Mouse (Mus musculus) intestine, embryonic 14.5 days (tissue): ENCODE data around the gene Ly6g6d. TPM values are rescaled to one million over a fixed set of nuclear protein-coding genes. Genes with fewer than 3 reads are reported as not detected.

Experiments used
- ATAC-seq: fragments of 200-750 bp; cut with Nextera tagmentation; replicated peaks from 2 replicates; pipeline ENCODE4 v1.8.0; 2017; ENCODE audit warnings: low read depth, moderate number of reproducible peaks, moderate TSS enrichment, moderate library complexity; ENCODE audit not compliant: low FRiP score, low TSS enrichment
- DNase-seq: peaks from one replicate; pipeline ENCODE4 v3.0.0-alpha.2; 2018; ENCODE audit warnings: low spot score
- H3K27ac ChIP-seq: fragments of 300-500 bp; sonication (generic); 2 replicates; pipeline ENCODE4 v1.5.1; 2014; ENCODE audit warnings: low read depth, mild to moderate bottlenecking, control low read depth
- H3K27me3 ChIP-seq: fragments of 300-500 bp; sonication (generic); replicated peaks from 2 replicates; pipeline ENCODE4 v1.6.1; 2014; ENCODE audit warnings: low read length, control low read depth; ENCODE audit not compliant: control insufficient read depth, insufficient read depth
- H3K36me3 ChIP-seq: fragments of 300-500 bp; sonication (generic); 2 replicates; pipeline ENCODE4 v1.6.1; 2014; ENCODE audit warnings: low read length, control low read depth; ENCODE audit not compliant: control insufficient read depth, insufficient read depth
- H3K4me1 ChIP-seq: fragments of 300-500 bp; sonication (generic); replicated peaks from 2 replicates; pipeline ENCODE4 v1.6.1; 2014; ENCODE audit warnings: low read length, control low read depth, mixed read lengths; ENCODE audit not compliant: control insufficient read depth, insufficient read depth
- H3K4me2 ChIP-seq: fragments of 300-500 bp; sonication (generic); 2 replicates; pipeline ENCODE4 v1.6.1; 2014; ENCODE audit warnings: low read length
- H3K4me3 ChIP-seq: fragments of 300-500 bp; sonication (generic); 2 replicates; pipeline ENCODE4 v1.5.1; 2014; ENCODE audit warnings: low read depth, low read length, control low read depth, mixed read lengths
- H3K9ac ChIP-seq: fragments of 300-500 bp; sonication (generic); 2 replicates; pipeline ENCODE4 v1.6.1; 2014; ENCODE audit warnings: mild to moderate bottlenecking, low read length
- H3K9me3 ChIP-seq: fragments of 300-500 bp; sonication (generic); 2 replicates; pipeline ENCODE4 v1.6.1; 2016; ENCODE audit warnings: low read length, control low read depth; ENCODE audit not compliant: control insufficient read depth
- WGBS: fragments of 180-500 bp; shearing (Covaris S2); extraction: QIAGEN DNeasy Blood & Tissue Kit; methylation state at CpG from one replicate; pipeline ENCODE4 v1.1.7; 2014; 5-methylcytosine and 5-hydroxymethylcytosine counted together
- polyA plus RNA-seq: library from polyadenylated mRNA; unstranded; fragments of >200 nt; fragmentation: Nextera tagmentation; extraction: Ambion mirVana; gene quantifications from 2 replicates; pipeline ENCODE4 v1.2.1, GENCODE M21; 2014

Ly6g6d gene
- polyA plus RNA-seq, 1 experiment from 2014 or later: 5.0 TPM

GRCm38 (mm10) chr17:35021842-35022477 lies 55.9 kb downstream of the Ly6g6d start:
- 37% methylated on average over 6 of the region's 6 CpGs for WGBS
- Histone ChIP-seq H3K27ac (peak overlapping the region; percentile 40; the same call in 1 of the 2 replicates), H3K4me3 (no peak overlapping the region), H3K9me3 (no peaks in the 10 kb centered on the region), H3K4me2 (no peak overlapping the region), H3K9ac (no peak overlapping the region), H3K4me1 (peaks cover 10% of the 10 kb centered on the region; the same call in 1 of the 2 replicates), H3K36me3 (0 out of 2 replicates have a peak, but pooled peaks cover 2% of the 10 kb centered on the region), H3K27me3 (no peaks in the 10 kb centered on the region)
- no peak for DNase-seq
- no peak for ATAC-seq

Other genes starting within 250 kb of the Ly6g6d start
- gene Stk19, start 241.1 kb downstream of the Ly6g6d start, polyA plus RNA-seq: 22.0 and 25.8 TPM in 2 replicates
- gene Dxo, start 241.0 kb downstream of the Ly6g6d start, polyA plus RNA-seq: 58.2 and 63.4 TPM in 2 replicates
- gene Skiv2l, start 227.9 kb downstream of the Ly6g6d start, polyA plus RNA-seq: 42.0 and 45.9 TPM in 2 replicates
- 121 and 123 TPM in 2 replicates for gene Nelfe, start 227.7 kb downstream of the Ly6g6d start, polyA plus RNA-seq
- gene Cfb, start 215.5 kb downstream of the Ly6g6d start, polyA plus RNA-seq: 19.4 and 24.2 TPM in 2 replicates
- 1.4 and 1.6 TPM in 2 replicates for gene Zbtb12, start 198.6 kb downstream of the Ly6g6d start, polyA plus RNA-seq
- gene Gm20547, start 196.0 kb downstream of the Ly6g6d start, polyA plus RNA-seq: not detected in 2 replicates
- gene C2, start 179.8 kb downstream of the Ly6g6d start, polyA plus RNA-seq: 6.8 and 7.5 TPM in 2 replicates
- gene Ehmt2, start 179.6 kb downstream of the Ly6g6d start, polyA plus RNA-seq: 73.4 and 75.2 TPM in 2 replicates
- gene Slc44a4, start 163.6 kb downstream of the Ly6g6d start, polyA plus RNA-seq: 25.4 and 28.4 TPM in 2 replicates
- 40.1 and 42.8 TPM in 2 replicates for gene Neu1, start 146.8 kb downstream of the Ly6g6d start, polyA plus RNA-seq
- 0.24 and 0.46 TPM in 2 replicates for gene Hspa1b, start 118.8 kb downstream of the Ly6g6d start, polyA plus RNA-seq
- gene Gm20481, start 108.2 kb downstream of the Ly6g6d start, polyA plus RNA-seq: not detected in 2 replicates
- gene Hspa1a, start 105.9 kb downstream of the Ly6g6d start, polyA plus RNA-seq: 3.5 and 4.5 TPM in 2 replicates
- gene Hspa1l, start 105.4 kb downstream of the Ly6g6d start, polyA plus RNA-seq: 0.53 and 1.2 TPM in 2 replicates
- 216 and 228 TPM in 2 replicates for gene Lsm2, start 96.2 kb downstream of the Ly6g6d start, polyA plus RNA-seq
- 119 and 133 TPM in 2 replicates for gene Vars, start 77.1 kb downstream of the Ly6g6d start, polyA plus RNA-seq
- 0.19 and 0.26 TPM in 2 replicates for gene Vwa7, start 61.5 kb downstream of the Ly6g6d start, polyA plus RNA-seq
- gene Sapcd1, start 50.0 kb downstream of the Ly6g6d start, polyA plus RNA-seq: 20.7 and 21.5 TPM in 2 replicates
- gene Msh5, start 31.3 kb downstream of the Ly6g6d start, polyA plus RNA-seq: 3.6 and 3.9 TPM in 2 replicates
- 113 and 141 TPM in 2 replicates for gene Clic1, start 28.1 kb downstream of the Ly6g6d start, polyA plus RNA-seq
- gene Ddah2, start 19.0 kb downstream of the Ly6g6d start, polyA plus RNA-seq: 278 and 333 TPM in 2 replicates
- gene Ly6g6c, start 12.7 kb downstream of the Ly6g6d start, polyA plus RNA-seq: not detected in 2 replicates
- gene Mpig6b, start 11.9 kb downstream of the Ly6g6d start, polyA plus RNA-seq: 0.55 and 0.81 TPM in 2 replicates
- 1.3 and 2.8 TPM in 2 replicates for gene Ly6g6e, start 1.2 kb downstream of the Ly6g6d start, polyA plus RNA-seq
- 0.27 TPM in 1 of 2 replicates, not detected in the other for gene Ly6g6f, start 7.5 kb upstream of the Ly6g6d start, polyA plus RNA-seq
- gene Abhd16a, start 11.2 kb upstream of the Ly6g6d start, polyA plus RNA-seq: 86.4 and 91.0 TPM in 2 replicates
- gene Ly6g5c, start 30.2 kb upstream of the Ly6g6d start, polyA plus RNA-seq: not detected in 2 replicates
- 0.64 and 0.75 TPM in 2 replicates for gene Ly6g5b, start 37.4 kb upstream of the Ly6g6d start, polyA plus RNA-seq
- 19.7 and 24.7 TPM in 2 replicates for gene Gpank1, start 43.4 kb upstream of the Ly6g6d start, polyA plus RNA-seq
- 275 and 286 TPM in 2 replicates for gene Csnk2b, start 44.0 kb upstream of the Ly6g6d start, polyA plus RNA-seq
- 8.4 and 10.8 TPM in 2 replicates for gene D17H6S53E, start 48.3 kb upstream of the Ly6g6d start, polyA plus RNA-seq
- gene Apom, start 54.0 kb upstream of the Ly6g6d start, polyA plus RNA-seq: 0.95 and 1.5 TPM in 2 replicates
- gene Bag6, start 57.1 kb upstream of the Ly6g6d start, polyA plus RNA-seq: 75.5 and 79.5 TPM in 2 replicates
- gene Prrc2a, start 86.8 kb upstream of the Ly6g6d start, polyA plus RNA-seq: 186 and 196 TPM in 2 replicates
- gene Aif1, start 98.0 kb upstream of the Ly6g6d start, polyA plus RNA-seq: 15.4 and 17.5 TPM in 2 replicates
- gene Lst1, start 110.4 kb upstream of the Ly6g6d start, polyA plus RNA-seq: 16.9 and 19.1 TPM in 2 replicates
- 1.1 and 1.5 TPM in 2 replicates for gene Ltb, start 116.4 kb upstream of the Ly6g6d start, polyA plus RNA-seq
- gene Tnf, start 123.9 kb upstream of the Ly6g6d start, polyA plus RNA-seq: 0.12 and 0.28 TPM in 2 replicates
- 0.81 and 0.85 TPM in 2 replicates for gene Lta, start 127.3 kb upstream of the Ly6g6d start, polyA plus RNA-seq
- 0.39 and 0.88 TPM in 2 replicates for gene Gm16181, start 142.8 kb upstream of the Ly6g6d start, polyA plus RNA-seq
- 5.8 and 5.9 TPM in 2 replicates for gene Atp6v1g2, start 155.6 kb upstream of the Ly6g6d start, polyA plus RNA-seq
- 3.1 and 4.3 TPM in 2 replicates for gene Nfkbil1, start 157.7 kb upstream of the Ly6g6d start, polyA plus RNA-seq
- gene Ddx39b, start 163.7 kb upstream of the Ly6g6d start, polyA plus RNA-seq: 458 and 500 TPM in 2 replicates
- gene H2-D1, start 184.7 kb upstream of the Ly6g6d start, polyA plus RNA-seq: 102 and 108 TPM in 2 replicates
- gene H2-Q1, start 242.3 kb upstream of the Ly6g6d start, polyA plus RNA-seq: 1.2 and 1.6 TPM in 2 replicates